Mouse (Mus musculus) right cerebral cortex, postnatal 4 days (tissue): ENCODE measurements at regions not wholly inside any gene's neighbourhood (a gene's known extent, or its start where the extent isn't known, plus 50 kb on each side); places are given as distances from the start of the nearest gene placed in this dataset.

Experiments used
- DNase-seq: peaks from one replicate; pipeline ENCODE4 v3.0.0-alpha.2; 2022

DNA sequence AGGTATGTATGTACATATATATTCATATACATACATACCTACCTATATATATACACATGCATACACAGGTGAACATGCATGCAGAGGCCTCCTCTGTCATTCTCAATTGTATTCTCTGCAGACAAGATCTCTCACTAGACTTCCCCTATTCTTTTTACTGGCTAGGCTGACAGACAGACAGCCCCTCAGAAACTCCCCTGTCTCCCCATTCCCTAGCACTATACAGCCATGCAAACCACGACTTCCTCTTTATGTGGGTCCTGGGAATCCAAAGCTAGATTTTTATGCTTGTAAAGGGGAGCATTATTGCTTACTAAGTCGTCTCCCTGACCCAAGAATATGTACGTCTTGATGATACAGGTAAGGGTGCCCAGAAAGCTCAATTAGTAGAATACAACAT, 86.9 kb downstream of the Fam124b start:
- no peak for DNase-seq

DNA sequence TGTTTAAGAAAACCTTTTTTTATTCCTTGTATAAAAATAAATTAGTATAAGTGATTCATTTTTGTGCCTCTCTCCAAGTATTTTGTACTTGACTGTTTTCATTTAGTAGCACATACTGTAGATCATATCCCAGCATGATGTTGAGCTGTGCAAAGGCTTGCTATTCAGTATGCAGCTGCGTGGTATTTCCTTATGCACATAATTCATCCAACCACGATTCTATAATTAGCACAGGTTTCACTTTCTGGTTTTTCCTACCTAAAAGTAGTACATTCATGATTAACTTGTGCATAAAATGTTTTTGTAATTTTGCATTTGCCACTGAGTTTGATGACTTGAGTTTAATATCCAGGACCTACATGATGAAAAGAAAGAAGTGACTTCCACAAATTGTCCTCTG, 94.3 kb downstream of the Fam124b start:
- no peak for DNase-seq

DNA sequence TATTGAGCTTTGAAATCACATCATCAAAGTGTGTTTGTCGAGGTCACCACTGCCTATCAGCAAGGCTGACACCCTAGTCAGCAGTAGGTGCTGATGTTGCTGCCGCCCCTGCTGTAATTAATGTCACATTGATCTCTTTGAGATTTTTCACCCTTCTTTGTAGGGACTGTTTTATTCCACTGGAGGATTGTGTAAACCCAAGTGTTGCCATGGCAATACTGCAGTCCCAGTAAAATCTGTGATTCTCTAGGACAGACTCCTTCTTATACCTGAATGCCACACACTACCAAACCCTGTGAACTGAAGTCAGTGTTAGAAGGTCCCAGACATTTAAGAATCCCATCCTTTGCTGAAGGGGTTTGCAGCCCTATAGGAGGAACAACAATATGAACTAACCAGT, 102.4 kb downstream of the Fam124b start:
- no peak for DNase-seq

DNA sequence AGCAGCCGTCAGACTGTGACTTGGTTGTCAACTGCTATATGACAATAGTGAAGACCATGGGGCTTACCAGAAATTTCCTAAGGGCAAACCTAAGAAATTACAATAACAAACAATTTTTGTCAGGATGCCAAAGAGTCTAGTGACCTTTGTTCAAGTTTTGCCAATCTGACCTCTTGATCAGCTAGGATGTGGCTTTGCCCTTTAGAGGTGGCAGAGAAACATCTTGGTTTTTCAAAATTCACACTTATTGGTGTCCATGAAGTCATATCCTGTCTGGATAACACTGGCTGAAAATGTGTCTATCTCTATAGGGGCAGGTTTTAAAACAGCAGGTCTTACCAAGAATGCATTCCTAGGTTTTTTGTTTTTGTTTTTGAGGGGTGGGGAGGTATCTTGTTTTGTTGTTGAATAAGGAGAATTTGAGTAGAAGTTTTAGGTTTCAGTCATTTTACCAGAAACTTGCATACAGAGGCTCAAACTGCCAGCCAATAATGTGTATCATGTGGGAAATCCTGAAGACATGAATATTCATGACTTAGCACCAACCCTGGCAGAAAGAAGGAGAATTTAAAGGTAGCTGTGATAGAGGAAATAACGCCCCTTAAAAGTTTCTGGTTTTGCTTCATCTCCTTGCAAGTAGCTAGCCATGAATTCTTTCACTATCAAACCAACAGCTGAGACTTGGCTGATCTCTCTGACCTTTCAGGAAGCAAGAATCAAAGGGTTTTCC, 110.4 kb downstream of the Fam124b start:
- DNase-seq: no peak

- DNase-seq: peak; percentile 10
Measured at GRCm38 (mm10) chr1:80106269-80106668, 112.0 kb downstream of the Fam124b start.

DNA sequence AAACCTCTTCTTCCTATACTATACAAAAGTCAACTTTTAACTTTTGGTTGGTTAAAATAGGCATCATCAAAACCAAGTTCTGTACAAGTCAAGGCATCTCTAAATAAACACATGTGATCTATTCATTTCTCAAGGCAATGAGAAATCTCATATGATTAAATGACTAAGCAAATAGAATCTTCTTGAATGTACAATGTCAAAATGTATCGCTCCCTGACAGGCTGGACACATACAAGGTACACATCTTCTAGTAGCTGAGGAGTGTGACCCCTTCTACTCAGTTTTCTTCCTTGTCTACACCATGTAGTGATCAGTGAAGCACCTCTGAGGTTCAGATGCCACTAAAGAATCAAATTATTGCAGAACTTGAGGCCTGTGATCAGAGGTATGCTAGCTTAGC, 120.0 kb downstream of the Fam124b start:
- DNase-seq: no peak

DNA sequence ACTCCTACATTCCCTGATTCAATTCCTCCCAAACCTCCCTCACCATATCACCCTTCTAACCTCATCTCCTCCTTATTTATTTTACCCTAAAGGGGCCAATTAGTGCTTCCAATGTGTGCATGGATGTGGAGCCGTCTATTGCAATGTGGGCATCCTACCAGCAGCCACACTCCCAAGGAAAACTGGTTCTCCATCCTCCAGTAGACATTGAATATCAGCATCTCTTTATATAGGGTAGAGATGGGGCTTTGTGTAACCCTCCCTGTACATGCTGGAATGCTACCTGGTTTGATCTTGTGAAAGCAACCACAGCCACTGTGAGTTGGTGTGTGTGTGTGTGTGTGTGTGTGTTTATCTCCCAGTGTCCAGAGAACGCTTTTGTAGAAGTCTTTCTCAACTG, 126.5 kb downstream of the Fam124b start:
- no peak for DNase-seq

GRCm38 (mm10) chr1:80091350-80091749, 126.9 kb downstream of the Fam124b start:
- no peak for DNase-seq

DNA sequence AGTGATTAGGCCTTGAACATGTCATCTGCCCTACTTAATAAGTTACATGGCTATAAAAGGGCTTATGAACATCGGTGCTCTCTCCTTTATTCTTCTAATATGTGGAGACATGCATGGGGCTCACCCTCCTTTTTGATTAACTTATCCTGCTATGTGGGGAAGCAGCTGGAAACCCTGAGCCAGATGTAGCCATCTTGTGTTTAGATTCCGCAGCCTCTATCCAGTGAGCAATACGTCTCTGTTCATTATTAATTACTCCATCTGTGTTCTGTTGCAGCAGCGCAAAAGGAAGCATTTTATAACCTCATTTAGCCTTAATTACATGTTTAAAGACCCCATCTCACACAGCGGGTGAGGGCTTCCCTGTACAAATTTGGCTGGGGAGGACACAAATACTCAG, 129.6 kb downstream of the Fam124b start:
- no peak for DNase-seq

DNA sequence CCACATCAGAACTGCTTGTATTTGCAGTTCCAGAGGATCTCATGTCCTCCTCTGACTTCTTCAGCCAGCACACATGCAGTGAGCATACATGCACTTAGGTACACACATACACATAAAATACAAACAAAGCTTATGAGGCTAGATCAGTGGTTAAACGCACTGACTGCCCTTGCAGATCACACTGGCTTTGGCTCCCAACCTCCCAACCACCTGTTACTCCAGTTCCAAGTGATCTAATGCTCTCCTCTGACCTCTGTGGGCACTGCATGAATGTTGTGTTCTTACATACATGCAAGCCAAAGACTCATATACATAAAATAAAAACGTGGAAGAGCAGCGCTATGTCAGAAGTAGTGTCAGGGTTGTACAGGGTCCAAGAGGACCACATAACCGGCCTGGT, 141.9 kb downstream of the Fam124b start:
- DNase-seq: no peak

DNA sequence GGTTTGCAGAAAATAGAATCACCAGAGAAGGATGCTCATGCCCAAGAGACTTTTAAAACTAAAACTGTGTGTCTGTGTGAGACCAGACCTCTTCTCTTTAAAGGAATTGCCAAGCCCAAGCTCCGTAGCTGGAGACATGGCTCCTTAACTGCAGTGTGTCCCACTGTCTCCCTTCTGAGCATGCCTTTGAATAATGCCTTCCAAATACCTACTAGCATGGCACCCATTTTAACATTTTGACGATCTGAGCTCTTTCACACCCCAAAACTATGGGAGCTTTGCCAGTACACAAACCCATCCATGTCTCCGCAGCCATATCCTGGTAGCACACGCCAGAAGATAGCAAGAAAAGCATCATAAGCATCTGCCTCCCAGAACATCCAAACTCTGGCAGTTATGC, 143.9 kb downstream of the Fam124b start:
- DNase-seq: no peak

DNA sequence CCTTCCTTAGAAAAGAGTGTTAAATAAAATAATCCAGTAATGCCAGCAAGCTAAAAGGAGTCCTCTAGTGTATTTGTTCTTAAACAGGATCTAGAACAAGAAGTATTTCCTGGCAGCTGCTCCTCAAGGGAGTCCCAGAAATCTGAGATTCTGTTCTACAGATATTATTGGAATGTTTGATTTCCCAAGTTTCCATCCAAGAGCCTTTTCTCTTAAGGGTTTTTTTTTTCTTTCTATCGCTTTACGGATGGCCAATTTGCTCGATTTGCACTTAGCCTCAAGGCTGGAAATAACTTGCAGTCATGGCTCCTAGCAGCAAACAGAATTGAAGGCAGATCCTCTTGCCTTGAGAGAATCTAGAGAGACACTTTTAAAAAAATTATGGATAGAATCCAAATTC, 144.3 kb downstream of the Fam124b start:
- DNase-seq: no peak

DNA sequence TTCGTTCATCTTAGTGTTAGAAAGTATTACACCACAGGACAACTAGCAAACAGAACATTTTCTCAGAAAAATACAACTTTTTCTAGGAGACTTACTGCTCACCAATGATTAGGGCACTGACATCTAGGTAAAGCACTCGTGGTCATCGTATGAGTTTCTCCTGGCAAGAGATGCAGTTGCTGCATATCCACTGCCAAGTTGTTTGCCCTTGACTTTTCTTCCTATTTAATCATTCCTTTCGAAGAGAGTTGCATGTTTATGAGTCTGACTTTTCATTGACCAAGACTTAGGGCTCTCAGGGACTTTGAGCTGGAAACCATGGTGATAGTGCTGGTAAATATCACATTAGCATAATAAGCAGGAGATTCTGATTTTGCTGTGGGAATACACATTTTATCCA, 149.1 kb downstream of the Fam124b start:
- DNase-seq: no peak

DNA sequence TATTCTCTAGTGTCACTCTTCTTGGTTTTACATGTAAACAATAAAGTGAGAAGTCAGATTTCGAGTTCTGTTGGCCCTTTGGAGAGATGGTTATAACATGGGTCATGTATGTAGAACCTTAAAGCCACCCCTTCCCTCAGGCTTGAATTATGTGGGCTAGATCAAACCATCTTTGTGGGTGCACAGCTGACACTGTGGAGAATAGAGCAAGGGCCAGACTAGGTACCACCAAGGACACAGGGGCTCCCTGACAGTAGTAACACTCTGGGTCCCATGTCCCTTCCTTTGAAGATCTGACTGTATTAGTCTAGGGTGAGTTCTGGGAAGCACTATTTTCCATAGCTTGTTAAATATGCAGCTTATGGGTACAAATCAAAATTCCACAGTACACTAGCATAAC, 156.2 kb downstream of the Fam124b start:
- DNase-seq: no peak

DNA sequence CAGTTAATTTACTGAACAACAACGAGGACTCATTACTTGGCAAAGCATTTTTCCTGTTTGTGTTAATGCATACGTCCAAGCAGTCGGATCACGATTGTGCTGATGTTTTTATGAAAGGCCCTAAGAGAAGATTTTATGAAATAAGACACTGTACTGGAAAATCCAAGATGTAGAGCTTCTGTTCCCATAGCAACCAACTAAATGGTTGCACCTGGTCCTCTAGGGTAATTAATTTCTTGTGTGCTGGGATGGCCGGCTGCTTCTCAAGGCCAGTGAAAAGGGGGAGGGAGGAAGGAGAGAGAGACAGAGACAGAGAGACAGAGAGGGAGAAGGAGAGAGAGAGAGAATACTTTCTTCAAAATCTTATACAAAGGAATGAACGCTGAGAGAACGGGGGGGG, 156.6 kb downstream of the Fam124b start:
- DNase-seq: no peak

GRCm38 (mm10) chr1:80045141-80045540, 173.1 kb downstream of the Fam124b start:
- DNase-seq: no peak

DNA sequence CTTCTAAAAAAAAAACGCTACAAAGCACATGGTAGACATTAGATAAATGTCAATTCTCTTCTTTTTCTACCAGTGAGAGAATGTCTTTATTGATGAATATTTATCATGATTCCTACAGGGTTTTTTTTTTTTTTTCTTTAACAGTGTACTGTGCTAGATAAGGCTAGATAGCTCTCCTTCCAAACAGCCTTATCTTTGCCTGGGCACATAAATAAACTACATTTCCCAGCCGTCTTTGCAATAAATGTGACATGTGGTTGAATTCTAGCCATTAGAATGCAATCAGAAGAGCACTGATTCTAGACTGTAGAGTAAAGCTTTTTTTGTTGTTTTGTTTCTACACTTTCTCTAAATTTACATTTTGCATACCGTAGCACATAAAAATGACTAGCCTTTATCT, 177.9 kb downstream of the Fam124b start:
- DNase-seq: no peak

DNA sequence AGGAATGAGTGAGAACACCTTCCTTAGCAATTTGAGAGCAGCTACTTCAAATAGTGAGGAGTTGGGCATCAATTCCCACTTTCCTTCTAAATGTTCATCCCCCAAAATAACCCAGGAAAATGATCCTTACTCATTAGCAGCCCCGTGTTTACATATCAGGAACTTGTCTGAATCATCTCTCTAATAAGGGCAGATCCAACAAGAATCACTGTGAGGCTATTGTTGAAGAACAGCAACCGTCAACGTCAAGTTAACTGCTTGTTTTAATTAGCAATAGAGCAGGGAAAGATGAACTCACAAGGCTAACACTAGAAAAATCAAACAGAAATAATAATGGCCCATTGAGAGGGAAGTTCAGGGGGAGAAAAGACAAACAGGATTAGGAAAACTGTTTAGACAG, 178.4 kb downstream of the Fam124b start:
- DNase-seq: no peak

- no peak for DNase-seq
Measured at GRCm38 (mm10) chr1:80039161-80039560, 178.2 kb upstream of the Serpine2 start.

DNA sequence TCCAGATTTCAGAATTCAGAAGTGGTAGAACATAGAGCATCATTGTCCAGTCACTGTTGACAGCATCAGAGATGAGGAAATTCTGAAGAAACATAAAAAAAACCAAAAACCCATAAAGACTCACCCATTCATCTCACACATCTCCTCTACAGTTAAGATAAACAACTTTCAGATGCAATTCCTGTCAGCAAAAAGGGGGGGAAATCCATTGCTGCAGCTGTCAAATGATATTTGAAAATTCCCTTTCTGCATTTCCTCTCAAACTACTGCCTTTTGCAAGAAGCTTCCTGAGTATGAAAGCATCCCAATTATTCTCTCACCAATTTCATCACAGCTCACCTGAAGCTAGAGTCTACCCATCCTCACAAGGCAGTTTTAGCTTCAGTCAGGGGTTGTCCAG, 177.1 kb upstream of the Serpine2 start:
- DNase-seq: no peak

DNA sequence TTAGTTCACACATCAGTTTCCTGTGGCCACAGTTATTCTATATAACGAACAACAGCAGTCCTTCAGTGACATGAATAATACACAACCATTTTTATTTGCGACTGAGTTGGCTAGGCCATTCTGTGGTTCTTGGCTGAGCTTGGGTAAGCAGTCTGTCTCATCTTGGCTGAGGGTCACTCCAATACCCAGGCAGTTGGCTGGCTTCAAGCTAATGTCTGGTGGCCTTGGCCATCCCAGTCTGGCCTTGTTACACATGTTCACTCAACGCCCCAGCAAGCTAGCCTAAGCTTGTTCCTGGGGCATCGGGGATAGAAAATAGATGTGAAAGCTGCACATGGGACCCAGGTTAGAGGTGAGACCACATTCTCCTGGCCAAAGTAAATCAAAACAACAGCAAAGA, 175.5 kb upstream of the Serpine2 start:
- DNase-seq: no peak

DNA sequence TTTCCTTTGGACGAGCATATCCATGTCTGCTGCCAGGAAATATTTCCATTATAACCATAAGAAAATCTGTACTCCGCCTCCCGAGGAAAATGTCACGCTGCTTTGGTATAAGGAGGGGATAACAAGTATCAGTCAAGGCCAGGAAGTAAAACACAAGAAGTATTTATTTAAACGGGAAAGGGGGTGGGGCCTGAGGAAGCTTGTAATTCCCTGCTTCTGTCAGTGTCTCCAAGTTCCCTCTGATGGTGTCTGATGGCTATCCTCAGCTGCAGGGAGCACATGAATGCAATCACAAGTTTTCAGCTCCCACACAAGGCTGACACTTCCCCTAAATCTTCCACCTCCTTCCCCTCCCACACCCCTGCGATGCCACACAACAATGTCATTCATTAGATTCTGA, 172.5 kb upstream of the Serpine2 start:
- DNase-seq: no peak

GRCm38 (mm10) chr1:80033121-80033520, 172.1 kb upstream of the Serpine2 start:
- no peak for DNase-seq

GRCm38 (mm10) chr1:80032464-80032863, 171.5 kb upstream of the Serpine2 start:
- no peak for DNase-seq

DNA sequence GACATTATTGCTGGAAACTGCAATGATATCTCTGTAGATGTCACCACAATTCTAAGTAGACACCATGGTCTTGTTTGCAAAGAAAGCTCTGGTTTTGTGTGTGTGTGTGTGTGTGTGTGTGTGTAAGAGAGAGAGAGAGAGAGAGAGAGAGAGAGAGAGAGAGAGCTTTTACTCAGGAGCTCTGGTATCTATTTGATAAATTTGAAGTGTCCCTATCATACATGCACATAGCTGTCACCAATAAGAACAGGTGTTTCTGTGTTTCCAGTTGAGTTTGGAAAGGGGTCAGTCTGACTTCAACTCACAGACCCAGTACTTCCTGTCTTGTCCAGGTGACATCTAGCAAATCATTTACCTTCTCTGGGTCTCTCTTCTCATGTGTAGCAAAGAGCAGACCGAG, 169.7 kb upstream of the Serpine2 start:
- DNase-seq: no peak

- DNase-seq: no peak
Measured at GRCm38 (mm10) chr1:80030224-80030623, 169.2 kb upstream of the Serpine2 start.
